Mouse (Mus musculus) heart, adult 18-20 months (tissue): ENCODE measurements around the gene Mcur1. TPM values are rescaled to one million over a fixed set of nuclear protein-coding genes. Genes with fewer than 3 reads are reported as not detected.

ENCODE experiments used
- total RNA-seq, 2 experiments: library from RNA; stranded (reverse); gene quantifications; 2 replicates each; pipeline ENCODE4 v1.2.3; 2021

The Mcur1 gene
- total RNA-seq, 2 experiments from 2014 or later, result 49.3 to 52.2 TPM

Other genes starting within 250 kb of the Mcur1 start
- gene Sirt5, start 194.7 kb downstream of the Mcur1 start, total RNA-seq, result 10 to 100 TPM; 57.5 to 67.9 TPM
- gene Nol7, start 161.8 kb downstream of the Mcur1 start, total RNA-seq, result 100 to 1,000 TPM; 108 to 114 TPM
- gene Ranbp9, start 78.9 kb downstream of the Mcur1 start, total RNA-seq, result 10 to 100 TPM; 40.5 to 45.0 TPM
- gene Rnf182, start 55.5 kb upstream of the Mcur1 start, total RNA-seq, result not detected
- 1 to 10 TPM; 2.3 to 3.5 TPM for gene Cd83, start 224.6 kb upstream of the Mcur1 start, total RNA-seq